Mouse (Mus musculus): Measurements from ENCODE around the gene Nlgn3. TPM values are rescaled to one million over a fixed set of nuclear protein-coding genes. Genes with fewer than 3 reads are reported as not detected.

Gene Nlgn3
- polyA plus RNA-seq, 2 experiments = 0.05 to 0.06 TPM

DNA sequence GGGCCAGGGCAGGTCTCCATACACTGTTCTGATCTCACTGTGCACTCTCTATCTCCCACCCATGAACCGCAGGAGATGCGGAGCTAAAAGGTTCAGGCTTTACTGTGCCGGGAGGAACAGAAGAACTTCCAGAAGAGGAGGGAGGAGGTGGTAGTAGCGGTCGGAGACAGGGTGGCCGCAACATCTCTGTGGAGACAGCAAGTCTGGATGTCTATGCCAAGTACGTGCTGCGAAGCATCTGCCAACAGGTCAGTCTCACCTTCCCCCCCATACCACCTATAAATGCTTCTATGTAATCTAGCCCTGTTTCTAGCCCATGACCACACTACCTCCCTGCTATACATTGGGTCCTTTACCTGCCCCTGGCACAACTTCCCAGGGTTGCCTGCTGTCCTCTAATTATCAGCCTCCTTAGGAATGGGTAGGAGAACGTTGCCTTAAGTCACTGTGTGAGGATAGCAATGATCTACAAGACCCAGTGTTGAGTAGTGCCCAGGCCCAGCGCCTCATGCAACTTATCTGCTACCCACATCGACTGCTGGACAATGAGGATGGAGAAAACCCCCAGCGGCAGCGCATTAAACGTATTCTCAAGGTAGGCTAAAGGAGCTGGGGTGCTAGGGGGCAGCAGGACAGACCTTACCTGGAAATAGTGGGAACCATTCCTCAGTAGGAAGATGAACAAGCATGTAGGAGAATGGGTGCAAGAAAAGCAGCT is 12.9 kb upstream of the Nlgn3 start:
- Histone ChIP-seq H3K9ac (replicated peaks) (no peak overlapping the region), H3K4me3 (ENCODE audit: insufficient read depth in 1 of 2, low read depth in 2 of 2, low read length in 2 of 2) (no peak overlapping the region), H3K36me3 (replicated peaks; ENCODE audit: control insufficient read depth, insufficient read depth, low read depth) (peaks cover 76% of the 10 kb centered on the region), H3K4me1 (replicated peaks; ENCODE audit: control insufficient read depth in 2 of 2, insufficient read depth in 2 of 2, low read length in 1 of 2) (peaks cover 33 to 45% of the 10 kb centered on the region in 2 experiments), H3K4me2 (ENCODE audit: low read depth) (no peak overlapping the region), H3K27ac (peak overlapping the region; percentile 97), H3K27me3 (ENCODE audit: control insufficient read depth, insufficient read depth, low read length) (no peaks in the 10 kb centered on the region), H3K9me3 (ENCODE audit: control insufficient read depth, low read length) (no peaks in the 10 kb centered on the region)
- no peak for TF ChIP-seq CTCF (IDR thresholded peaks at IDR 0.05; ENCODE audit: low read depth)
- no peak for TF ChIP-seq EP300 (IDR thresholded peaks at IDR 0.05; ENCODE audit: low read depth)
- no peak for DNase-seq (ENCODE audit: low read depth in 3 of 3, low spot score in 3 of 3)
- WGBS (ENCODE audit: insufficient replicate concordance) = 83% methylated on average over 14 of the region's 14 CpGs
- ATAC-seq (ENCODE audit: insufficient read depth) = no peak

DNA sequence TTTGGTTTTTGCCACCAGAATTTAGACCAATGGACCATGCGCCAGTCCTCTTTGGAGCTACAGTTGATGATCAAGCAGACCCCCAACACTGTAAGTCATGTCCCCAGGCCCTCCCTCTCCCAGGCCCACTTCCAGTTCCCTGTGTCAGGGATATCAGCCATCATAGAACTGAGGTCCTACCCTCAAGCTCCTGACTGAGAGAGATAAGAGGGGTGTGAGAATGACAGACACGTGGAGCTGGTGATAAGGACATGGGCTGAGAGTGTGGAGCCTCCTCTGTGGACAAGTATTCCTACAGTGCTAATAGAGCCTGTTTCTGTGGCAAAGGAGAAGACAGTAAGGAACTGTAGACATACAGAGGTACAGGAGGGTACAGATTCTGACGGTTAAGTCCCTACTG is 11.4 kb upstream of the Nlgn3 start:
- H3K27me3 ChIP-seq (ENCODE audit: control insufficient read depth, insufficient read depth, low read length) = no peaks in the 10 kb centered on the region
- H3K4me2 ChIP-seq (ENCODE audit: low read depth) = peak overlapping the region; percentile 69
- H3K4me1 ChIP-seq (replicated peaks; ENCODE audit: control insufficient read depth in 2 of 2, insufficient read depth in 2 of 2, low read length in 1 of 2) = peaks cover 33 to 45% of the 10 kb centered on the region in 2 experiments
- H3K27ac ChIP-seq = peak overlapping the region; percentile 97
- peak overlapping the region; percentile 67 for H3K9ac ChIP-seq (replicated peaks)
- TF ChIP-seq CTCF (IDR thresholded peaks at IDR 0.05; ENCODE audit: low read depth) (no peak), EP300 (IDR thresholded peaks at IDR 0.05; ENCODE audit: low read depth) (peak; percentile 95)
- 26% methylated on average over 3 of the region's 3 CpGs for WGBS (ENCODE audit: insufficient replicate concordance)
- peak overlapping the region; percentile 2 to 26; a peak in 2 of 4 replicates for H3K4me3 ChIP-seq (ENCODE audit: insufficient read depth in 1 of 2, low read depth in 2 of 2, low read length in 2 of 2)
- H3K9me3 ChIP-seq (ENCODE audit: control insufficient read depth, low read length) = no peaks in the 10 kb centered on the region
- peak; percentile 82 to 85 (median 83) for DNase-seq (ENCODE audit: low read depth in 3 of 3, low spot score in 3 of 3)
- ATAC-seq (ENCODE audit: insufficient read depth) = peak; percentile 96
- H3K36me3 ChIP-seq (replicated peaks; ENCODE audit: control insufficient read depth, insufficient read depth, low read depth) = peaks cover 77% of the 10 kb centered on the region

DNA sequence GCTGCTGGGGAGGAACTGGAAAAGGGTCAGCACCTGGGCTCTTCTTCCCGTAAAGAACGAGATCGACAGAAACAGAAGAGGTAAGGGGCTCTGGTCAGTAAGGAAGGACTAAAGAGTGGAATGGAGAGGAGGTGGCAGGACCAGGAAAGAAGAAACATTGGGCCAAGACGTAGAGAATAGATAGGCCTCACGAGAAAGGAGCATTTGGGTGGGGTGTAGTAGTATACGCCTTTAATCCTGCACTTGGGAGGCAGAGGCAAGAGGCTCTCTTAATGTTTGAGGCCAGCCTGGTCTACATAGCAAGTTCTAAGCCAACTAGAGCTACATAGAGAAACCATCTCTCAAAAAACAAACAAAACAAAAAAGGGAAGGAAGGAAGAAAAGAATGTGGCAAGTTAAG is 10.5 kb upstream of the Nlgn3 start:
- 53% methylated on average over 6 of the region's 6 CpGs for WGBS (ENCODE audit: insufficient replicate concordance)
- Histone ChIP-seq H3K9ac (replicated peaks) (peak overlapping the region; percentile 67), H3K36me3 (replicated peaks; ENCODE audit: control insufficient read depth, insufficient read depth, low read depth) (peaks cover 78% of the 10 kb centered on the region), H3K9me3 (ENCODE audit: control insufficient read depth, low read length) (no peaks in the 10 kb centered on the region), H3K4me2 (ENCODE audit: low read depth) (peak overlapping the region; percentile 69), H3K27ac (peak overlapping the region; percentile 97), H3K4me3 (ENCODE audit: insufficient read depth in 1 of 2, low read depth in 2 of 2, low read length in 2 of 2) (peak overlapping the region in 1 of 2 experiments; percentile 26; a peak in 2 of 4 replicates), H3K4me1 (replicated peaks; ENCODE audit: control insufficient read depth in 2 of 2, insufficient read depth in 2 of 2, low read length in 1 of 2) (peaks cover 33 to 45% of the 10 kb centered on the region in 2 experiments), H3K27me3 (ENCODE audit: control insufficient read depth, insufficient read depth, low read length) (no peaks in the 10 kb centered on the region)
- DNase-seq (ENCODE audit: low read depth in 3 of 3, low spot score in 3 of 3) (no peak), ATAC-seq (ENCODE audit: insufficient read depth) (peak; percentile 52)
- no peak for TF ChIP-seq EP300 (IDR thresholded peaks at IDR 0.05; ENCODE audit: low read depth)
- no peak for TF ChIP-seq CTCF (IDR thresholded peaks at IDR 0.05; ENCODE audit: low read depth)

DNA sequence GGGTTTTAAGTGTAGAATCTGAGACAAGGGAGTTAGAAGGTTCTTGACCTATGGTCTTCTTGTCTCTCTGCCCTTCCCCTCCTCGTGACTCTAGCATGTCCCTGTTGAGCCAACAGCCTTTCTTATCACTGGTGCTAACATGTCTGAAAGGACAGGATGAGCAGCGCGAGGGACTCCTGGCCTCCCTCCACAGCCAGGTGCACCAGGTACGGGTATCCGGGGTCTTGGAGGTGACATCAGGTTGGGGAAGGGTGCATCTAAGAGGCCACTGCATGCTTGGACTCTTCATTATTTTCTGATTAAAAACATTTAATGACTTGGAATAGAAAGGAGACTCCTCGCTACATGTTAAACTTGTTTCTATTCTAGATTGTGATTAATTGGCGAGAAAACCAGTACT is 9.9 kb upstream of the Nlgn3 start:
- peaks cover 79% of the 10 kb centered on the region for H3K36me3 ChIP-seq (replicated peaks; ENCODE audit: control insufficient read depth, insufficient read depth, low read depth)
- no peak overlapping the region for H3K4me3 ChIP-seq (ENCODE audit: insufficient read depth in 1 of 2, low read depth in 2 of 2, low read length in 2 of 2)
- H3K4me2 ChIP-seq (ENCODE audit: low read depth) = peak overlapping the region; percentile 69
- TF ChIP-seq CTCF (IDR thresholded peaks at IDR 0.05; ENCODE audit: low read depth) = no peak
- no peak for TF ChIP-seq EP300 (IDR thresholded peaks at IDR 0.05; ENCODE audit: low read depth)
- no peak for DNase-seq (ENCODE audit: low read depth in 3 of 3, low spot score in 3 of 3)
- peaks cover 33 to 45% of the 10 kb centered on the region in 2 experiments for H3K4me1 ChIP-seq (replicated peaks; ENCODE audit: control insufficient read depth in 2 of 2, insufficient read depth in 2 of 2, low read length in 1 of 2)
- 75% methylated on average over 7 of the region's 7 CpGs for WGBS (ENCODE audit: insufficient replicate concordance)
- no peaks in the 10 kb centered on the region for H3K9me3 ChIP-seq (ENCODE audit: control insufficient read depth, low read length)
- H3K9ac ChIP-seq (replicated peaks) = no peak overlapping the region
- no peak for ATAC-seq (ENCODE audit: insufficient read depth)
- H3K27ac ChIP-seq = peak overlapping the region; percentile 97
- no peaks in the 10 kb centered on the region for H3K27me3 ChIP-seq (ENCODE audit: control insufficient read depth, insufficient read depth, low read length)

DNA sequence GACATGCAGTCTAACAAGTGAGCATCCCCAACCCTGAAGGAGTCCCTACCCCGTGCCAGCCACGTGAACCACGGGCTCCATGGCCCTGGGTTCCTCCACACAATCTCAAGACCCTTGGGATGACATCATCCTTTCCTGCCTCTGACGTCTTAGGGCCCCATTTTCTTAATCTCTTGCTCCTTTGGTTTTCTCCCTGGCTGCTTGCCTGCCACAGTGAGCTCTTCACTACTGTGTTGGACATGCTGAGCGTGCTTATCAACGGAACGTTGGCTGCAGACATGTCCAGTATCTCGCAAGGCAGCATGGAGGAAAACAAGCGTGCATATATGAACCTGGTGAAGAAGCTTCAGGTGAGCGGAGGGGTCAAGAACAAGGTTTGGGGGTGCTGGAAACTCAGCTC is 8.9 kb upstream of the Nlgn3 start:
- Histone ChIP-seq H3K4me1 (replicated peaks; ENCODE audit: control insufficient read depth in 2 of 2, insufficient read depth in 2 of 2, low read length in 1 of 2) (peaks cover 33 to 45% of the 10 kb centered on the region in 2 experiments), H3K27me3 (ENCODE audit: control insufficient read depth, insufficient read depth, low read length) (no peaks in the 10 kb centered on the region), H3K9me3 (ENCODE audit: control insufficient read depth, low read length) (no peaks in the 10 kb centered on the region), H3K4me3 (ENCODE audit: insufficient read depth in 1 of 2, low read depth in 2 of 2, low read length in 2 of 2) (no peak overlapping the region), H3K4me2 (ENCODE audit: low read depth) (peak overlapping the region; percentile 28), H3K36me3 (replicated peaks; ENCODE audit: control insufficient read depth, insufficient read depth, low read depth) (peaks cover 78% of the 10 kb centered on the region), H3K9ac (replicated peaks) (no peak overlapping the region; the same call in 1 of the 2 replicates), H3K27ac (peak overlapping the region; percentile 97)
- WGBS (ENCODE audit: insufficient replicate concordance) = 60% methylated on average over 10 of the region's 10 CpGs
- peak; percentile 19; the same call in 1 of the 2 replicates for ATAC-seq (ENCODE audit: insufficient read depth)
- TF ChIP-seq CTCF (IDR thresholded peaks at IDR 0.05; ENCODE audit: low read depth) = no peak
- TF ChIP-seq EP300 (IDR thresholded peaks at IDR 0.05; ENCODE audit: low read depth) = 0 out of 2 replicates have a peak, but pooled peaks have one; percentile 36
- DNase-seq (ENCODE audit: low read depth in 3 of 3, low spot score in 3 of 3) = no peak

Data from liver, embryonic 14.5 days (tissue).